Mouse (Mus musculus) small intestine, adult 2 months (tissue): ENCODE measurements around the gene Mgat3. TPM values are rescaled to one million over a fixed set of nuclear protein-coding genes. Genes with fewer than 3 reads are reported as not detected.

Experiments
- H3K27ac ChIP-seq: fragments of 200-500 bp; 2 replicates; pipeline ENCODE4 v1.5.1; 2012; ENCODE audit warnings: low read depth, low read length, control low read depth, inconsistent platforms; ENCODE audit not compliant: insufficient read depth
- H3K27me3 ChIP-seq: fragments of 200-500 bp; 2 replicates; pipeline ENCODE4 v1.6.1; 2012; ENCODE audit warnings: mild to moderate bottlenecking, moderate library complexity, low read length, inconsistent platforms; ENCODE audit not compliant: control insufficient read depth, insufficient read depth
- H3K36me3 ChIP-seq: fragments of 200-500 bp; 2 replicates; pipeline ENCODE4 v1.6.1; 2012; ENCODE audit warnings: mild to moderate bottlenecking, low read length, control low read depth, inconsistent platforms; ENCODE audit not compliant: control insufficient read depth, insufficient read depth
- H3K4me1 ChIP-seq: fragments of 200-500 bp; 2 replicates; pipeline ENCODE4 v1.6.1; 2012; ENCODE audit warnings: low read length, inconsistent platforms, mixed read lengths; ENCODE audit not compliant: control insufficient read depth, insufficient read depth, insufficient read length
- H3K4me3 ChIP-seq: fragments of 200-500 bp; 2 replicates; pipeline ENCODE4 v1.5.1; 2012; ENCODE audit warnings: low read depth, mild to moderate bottlenecking, control low read depth, inconsistent platforms, low read length, moderate library complexity
- CTCF ChIP-seq: fragments of 200-500 bp; IDR thresholded peaks from 2 replicates; pipeline ENCODE4 v1.5.1; 2012; ENCODE audit warnings: low read depth, mild to moderate bottlenecking, control low read depth, inconsistent platforms, low read length, moderate library complexity, mixed read lengths; ENCODE audit not compliant: insufficient replicate concordance, insufficient read length; ENCODE audit errors: extremely low read depth
- POLR2A ChIP-seq: fragments of 200-500 bp; IDR thresholded peaks from 2 replicates; pipeline ENCODE4 v1.6.1; 2012; ENCODE audit warnings: low read depth, mild to moderate bottlenecking, control low read depth, inconsistent platforms, low read length, moderate library complexity
- WGBS: fragments of 180-500 bp; shearing (Covaris S2); methylation state at CpG from one replicate; pipeline ENCODE4 v1.1.7; 2018; 5-methylcytosine and 5-hydroxymethylcytosine counted together
- polyA plus RNA-seq: library from polyadenylated mRNA; depleted of rRNA; stranded (reverse); fragments of >200 nt; gene quantifications from 2 replicates; pipeline ENCODE4 v1.2.3, GENCODE M21; 2012

Gene Mgat3
- polyA plus RNA-seq, 1 experiment = 62.6 TPM

GRCm38 (mm10) chr15:80163716-80164115 is 9.8 kb upstream of the Mgat3 start:
- WGBS = 69% methylated on average over 4 of the region's 4 CpGs
- peaks cover 29% of the 10 kb centered on the region for H3K4me1 ChIP-seq
- TF ChIP-seq POLR2A = no peak
- TF ChIP-seq CTCF = no peak
- H3K36me3 ChIP-seq = peaks cover 22% of the 10 kb centered on the region
- no peak overlapping the region for H3K27ac ChIP-seq
- no peak overlapping the region for H3K4me3 ChIP-seq
- no peaks in the 10 kb centered on the region for H3K27me3 ChIP-seq

GRCm38 (mm10) chr15:80165396-80165795 is 8.1 kb upstream of the Mgat3 start:
- TF ChIP-seq CTCF (no peak), POLR2A (no peak)
- Histone ChIP-seq H3K27me3 (no peaks in the 10 kb centered on the region), H3K4me3 (no peak overlapping the region), H3K4me1 (peaks cover 14% of the 10 kb centered on the region), H3K36me3 (peaks cover 17% of the 10 kb centered on the region), H3K27ac (no peak overlapping the region)
- WGBS = 15% methylated on average over 5 of the region's 5 CpGs

GRCm38 (mm10) chr15:80169484-80169883 is 4.0 kb upstream of the Mgat3 start:
- Histone ChIP-seq H3K36me3 (no peaks in the 10 kb centered on the region), H3K4me1 (peaks cover 13% of the 10 kb centered on the region), H3K27ac (no peak overlapping the region), H3K27me3 (no peaks in the 10 kb centered on the region), H3K4me3 (no peak overlapping the region)
- 97% methylated on average over 1 of the region's 1 CpGs for WGBS
- TF ChIP-seq CTCF = no peak
- no peak for TF ChIP-seq POLR2A

- Histone ChIP-seq H3K27me3 (no peaks in the 10 kb centered on the region), H3K4me3 (no peak overlapping the region), H3K27ac (no peak overlapping the region), H3K4me1 (peaks cover 13% of the 10 kb centered on the region), H3K36me3 (no peaks in the 10 kb centered on the region)
- 60% methylated on average over 4 of the region's 4 CpGs for WGBS
- TF ChIP-seq POLR2A = no peak
- no peak for TF ChIP-seq CTCF
These were observed 3.2 kb upstream of the Mgat3 start for GRCm38 (mm10) chr15:80170357-80170756.

- Histone ChIP-seq H3K4me3 (no peak overlapping the region), H3K27ac (no peak overlapping the region), H3K27me3 (no peaks in the 10 kb centered on the region), H3K4me1 (peaks cover 13% of the 10 kb centered on the region), H3K36me3 (no peaks in the 10 kb centered on the region)
- TF ChIP-seq CTCF = no peak
- TF ChIP-seq POLR2A = no peak
- WGBS = 32% methylated on average over 8 of the region's 8 CpGs
These were observed 2.2 kb upstream of the Mgat3 start for GRCm38 (mm10) chr15:80171286-80171685.

GRCm38 (mm10) chr15:80171791-80172190 is 1.7 kb upstream of the Mgat3 start:
- 24% methylated on average over 6 of the region's 6 CpGs for WGBS
- H3K4me3 ChIP-seq = no peak overlapping the region
- no peak overlapping the region for H3K27ac ChIP-seq

GRCm38 (mm10) chr15:80173781-80174597 is 468 bp downstream of the Mgat3 start:
- Histone ChIP-seq H3K27me3 (no peaks in the 10 kb centered on the region), H3K27ac (0 out of 2 replicates have a peak overlapping the region, but pooled peaks have one; percentile 28), H3K4me1 (peaks cover 13% of the 10 kb centered on the region), H3K36me3 (no peaks in the 10 kb centered on the region), H3K4me3 (peak overlapping the region; percentile 75)
- 7% methylated on average over 51 of the region's 60 CpGs for WGBS
- TF ChIP-seq POLR2A = no peak
- TF ChIP-seq CTCF = no peak

More at GRCm38 (mm10) chr15:80171791-80172190, 1.7 kb upstream of the Mgat3 start:
- peaks cover 13% of the 10 kb centered on the region for H3K4me1 ChIP-seq
- TF ChIP-seq CTCF (no peak), POLR2A (no peak)
- no peaks in the 10 kb centered on the region for H3K27me3 ChIP-seq
- no peaks in the 10 kb centered on the region for H3K36me3 ChIP-seq

GRCm38 (mm10) chr15:80174598-80174875 is 1.0 kb downstream of the Mgat3 start:
- Histone ChIP-seq H3K27me3 (no peaks in the 10 kb centered on the region), H3K4me1 (peaks cover 13% of the 10 kb centered on the region), H3K4me3 (peak overlapping the region; percentile 75), H3K36me3 (no peaks in the 10 kb centered on the region), H3K27ac (0 out of 2 replicates have a peak overlapping the region, but pooled peaks have one; percentile 28)
- 44% methylated on average over 5 of the region's 5 CpGs for WGBS
- TF ChIP-seq CTCF (no peak), POLR2A (no peak)
